Mouse (Mus musculus) WW6 (cell line): ENCODE measurements at regions not wholly inside any gene's neighbourhood (a gene's known extent, or its start where the extent isn't known, plus 50 kb on each side); places are given as distances from the start of the nearest gene placed in this dataset.
A peak's percentile ranks its signal among the peaks of the same experiment; 100 is the strongest.
"Not testable (repeated sequence)": the region's sequence is repeated elsewhere in the genome, so short reads cannot be mapped to it uniquely, and the experiment has no call there.

Experiments used
- DNase-seq: peaks from one replicate; pipeline ENCODE4 v3.0.0-alpha.2; 2013; ENCODE audit warnings: low read depth, low spot score

- DNase-seq: no peak
These were observed 181.7 kb upstream of the Prkcq start for GRCm38 (mm10) chr2:10990043-10990728.

- DNase-seq: no peak
These were observed 173.1 kb upstream of the Prkcq start for GRCm38 (mm10) chr2:10998798-10999197.

GRCm38 (mm10) chr2:10999217-10999618, 172.7 kb upstream of the Prkcq start:
- no peak for DNase-seq

GRCm38 (mm10) chr2:11005806-11006205, 166.1 kb upstream of the Prkcq start:
- no peak for DNase-seq

- no peak for DNase-seq
These were observed 160.6 kb upstream of the Prkcq start for GRCm38 (mm10) chr2:11011041-11011962.

GRCm38 (mm10) chr2:11012312-11012860, 159.5 kb upstream of the Prkcq start:
- DNase-seq: no peak

GRCm38 (mm10) chr2:11013154-11013553, 158.8 kb upstream of the Prkcq start:
- DNase-seq: no peak

GRCm38 (mm10) chr2:11016446-11016845, 155.5 kb upstream of the Prkcq start:
- no peak for DNase-seq

- DNase-seq: no peak
These were observed 139.0 kb upstream of the Prkcq start for GRCm38 (mm10) chr2:11032891-11033290.

- DNase-seq: no peak
These were observed 137.7 kb upstream of the Prkcq start for GRCm38 (mm10) chr2:11034178-11034577.

GRCm38 (mm10) chr2:11037343-11037742, 134.6 kb upstream of the Prkcq start:
- DNase-seq: no peak

- no peak for DNase-seq
These were observed 133.5 kb upstream of the Prkcq start for GRCm38 (mm10) chr2:11038440-11038839.

GRCm38 (mm10) chr2:11040005-11040404, 131.9 kb upstream of the Prkcq start:
- no peak for DNase-seq

- DNase-seq: no peak
These were observed 127.1 kb upstream of the Prkcq start for GRCm38 (mm10) chr2:11044727-11045274.

GRCm38 (mm10) chr2:11051621-11052020, 120.3 kb upstream of the Prkcq start:
- no peak for DNase-seq

- peak; percentile 20 for DNase-seq
These were observed 112.0 kb upstream of the Prkcq start for GRCm38 (mm10) chr2:11059731-11060425.

- DNase-seq: no peak
These were observed 104.5 kb upstream of the Prkcq start for GRCm38 (mm10) chr2:11067384-11067783.

GRCm38 (mm10) chr2:11083536-11083935, 88.4 kb upstream of the Prkcq start:
- no peak for DNase-seq

GRCm38 (mm10) chr2:11086996-11087395, 84.9 kb upstream of the Prkcq start:
- DNase-seq: no peak

- not testable (repeated sequence) for DNase-seq
These were observed 71.9 kb upstream of the Prkcq start for GRCm38 (mm10) chr2:11099834-11100622.

- DNase-seq: no peak
These were observed 58.7 kb upstream of the Prkcq start for GRCm38 (mm10) chr2:11113191-11113590.
